Mouse (Mus musculus) myocyte (in vitro differentiated cells): ENCODE results near the gene Arhgef25. TPM values are rescaled to one million over a fixed set of nuclear protein-coding genes. Genes with fewer than 3 reads are reported as not detected.

Experiments used
- H3K27me3 ChIP-seq: one replicate; pipeline ENCODE4 v1.6.1; 2011; ENCODE audit not compliant: control insufficient read depth, insufficient read depth, insufficient read length
- H3K36me3 ChIP-seq: one replicate; pipeline ENCODE4 v1.6.1; 2011; ENCODE audit not compliant: control insufficient read depth, insufficient read depth
- H3K4me2 ChIP-seq: one replicate; pipeline ENCODE4 v1.6.1; 2011; ENCODE audit warnings: low read depth, control low read depth
- H3K4me3 ChIP-seq: one replicate; pipeline ENCODE4 v1.5.1; 2011; ENCODE audit warnings: mild to moderate bottlenecking, control low read depth, moderate library complexity
- H3K79me2 ChIP-seq: one replicate; pipeline ENCODE4 v1.6.1; 2011; ENCODE audit not compliant: control insufficient read depth, insufficient read depth
- H3ac ChIP-seq: one replicate; pipeline ENCODE4 v1.6.1; 2011; ENCODE audit not compliant: control insufficient read depth, insufficient read length
- CEBPB ChIP-seq: IDR thresholded peaks from 2 replicates; pipeline ENCODE4 v1.6.1; 2011; ENCODE audit warnings: mild to moderate bottlenecking, moderate library complexity; ENCODE audit not compliant: poor library complexity, insufficient read depth, severe bottlenecking
- E2F4 ChIP-seq: IDR thresholded peaks from one replicate; pipeline ENCODE4 v1.6.1; 2011; ENCODE audit warnings: mild to moderate bottlenecking, control low read depth, moderate library complexity; ENCODE audit not compliant: insufficient read depth
- MAX ChIP-seq: IDR thresholded peaks from one replicate; pipeline ENCODE4 v1.6.1; 2011; ENCODE audit warnings: low read depth, mild to moderate bottlenecking, control low read depth
- MYOD1 ChIP-seq, 3 experiments: IDR thresholded peaks; one replicate each; pipeline ENCODE4 v1.6.1; 2011; ENCODE audit warnings: control low read depth in 2 of 3, low read depth in 2 of 3, mild to moderate bottlenecking in 2 of 3, moderate library complexity in 1 of 3; ENCODE audit not compliant: insufficient read length in 2 of 3, control insufficient read depth in 1 of 3
- MYOG ChIP-seq, 3 experiments: IDR thresholded peaks; one replicate each; pipeline ENCODE4 v1.6.1; 2011; ENCODE audit warnings: control low read depth in 2 of 3, low read depth in 2 of 3, mild to moderate bottlenecking in 2 of 3; ENCODE audit not compliant: insufficient read length in 2 of 3, control insufficient read depth in 1 of 3, insufficient read depth in 1 of 3
- POLR2A ChIP-seq: IDR thresholded peaks from one replicate; pipeline ENCODE4 v1.6.1; 2011; ENCODE audit warnings: low read depth, mild to moderate bottlenecking, control low read depth, moderate library complexity; ENCODE audit not compliant: insufficient read length
- POLR2AphosphoS2 ChIP-seq: IDR thresholded peaks from one replicate; pipeline ENCODE4 v1.6.1; 2011; ENCODE audit warnings: low read depth, control low read depth; ENCODE audit not compliant: insufficient read length
- REST ChIP-seq: IDR thresholded peaks from one replicate; pipeline ENCODE4 v1.6.1; 2011; ENCODE audit warnings: mild to moderate bottlenecking, control low read depth, moderate library complexity; ENCODE audit not compliant: insufficient read depth, insufficient read length
- SRF ChIP-seq: IDR thresholded peaks from one replicate; pipeline ENCODE4 v1.6.1; 2011; ENCODE audit warnings: low read depth; ENCODE audit not compliant: control insufficient read depth, insufficient read length
- TCF12 ChIP-seq: IDR thresholded peaks from one replicate; pipeline ENCODE4 v1.6.1; 2011; ENCODE audit warnings: mild to moderate bottlenecking, control low read depth; ENCODE audit not compliant: poor library complexity, insufficient read depth, severe bottlenecking
- TCF3 ChIP-seq: IDR thresholded peaks from one replicate; pipeline ENCODE4 v1.6.1; 2011; ENCODE audit warnings: low read depth, control low read depth; ENCODE audit not compliant: insufficient read length
- USF1 ChIP-seq: IDR thresholded peaks from one replicate; pipeline ENCODE4 v1.6.1; 2011; ENCODE audit warnings: low read depth, mild to moderate bottlenecking, control low read depth, moderate library complexity
- polyA plus RNA-seq: library from polyadenylated mRNA; unstranded; fragments of >200 nt; fragmentation: generic; extraction: Trizol; gene quantifications from one replicate; pipeline ENCODE4 v1.2.1, GENCODE M21; 2012; ENCODE audit warnings: missing spikeins

Gene Arhgef25
- polyA plus RNA-seq, 1 experiment: 25.3 TPM

DNA sequence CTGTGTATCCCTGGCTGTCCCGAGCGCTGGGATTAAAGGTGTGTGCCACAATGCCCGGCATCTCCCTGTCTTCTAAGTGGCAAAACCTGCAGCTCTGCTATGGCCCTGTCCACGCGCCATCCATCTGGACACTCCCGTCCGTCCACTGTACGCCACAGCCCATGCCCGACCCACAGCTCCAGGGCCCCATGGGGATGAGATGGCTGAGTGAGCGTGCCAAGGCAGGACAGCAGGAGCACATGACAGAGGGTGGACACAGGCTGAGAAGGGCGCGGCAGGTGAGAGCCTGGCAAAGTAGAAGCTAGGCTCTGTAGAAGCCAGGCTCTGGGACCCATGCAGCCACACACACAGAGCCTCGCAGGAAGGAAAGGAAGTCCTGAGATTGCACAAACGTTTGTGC lies 41.9 kb upstream of the Arhgef25 start:
- peaks cover 48% of the 10 kb centered on the region for H3K27me3 ChIP-seq
- TF ChIP-seq MYOD1 (IDR thresholded peaks at IDR 0.05; ENCODE audit: control insufficient read depth in 1 of 3, insufficient read length in 2 of 3, low read depth in 2 of 3) (no peak), USF1 (no peak), TCF12 (no peak), MYOG (IDR thresholded peaks at IDR 0.05; ENCODE audit: control insufficient read depth in 1 of 3, insufficient read depth in 1 of 3, insufficient read length in 2 of 3, low read depth in 2 of 3) (no peak), E2F4 (no peak), REST (no peak), POLR2A (no peak), POLR2AphosphoS2 (no peak), TCF3 (no peak), CEBPB (no peak), MAX (no peak), SRF (no peak)
- H3ac ChIP-seq: no peak overlapping the region
- H3K79me2 ChIP-seq: no peaks in the 10 kb centered on the region
- no peak overlapping the region for H3K4me3 ChIP-seq
- no peaks in the 10 kb centered on the region for H3K36me3 ChIP-seq
- H3K4me2 ChIP-seq: no peak overlapping the region

DNA sequence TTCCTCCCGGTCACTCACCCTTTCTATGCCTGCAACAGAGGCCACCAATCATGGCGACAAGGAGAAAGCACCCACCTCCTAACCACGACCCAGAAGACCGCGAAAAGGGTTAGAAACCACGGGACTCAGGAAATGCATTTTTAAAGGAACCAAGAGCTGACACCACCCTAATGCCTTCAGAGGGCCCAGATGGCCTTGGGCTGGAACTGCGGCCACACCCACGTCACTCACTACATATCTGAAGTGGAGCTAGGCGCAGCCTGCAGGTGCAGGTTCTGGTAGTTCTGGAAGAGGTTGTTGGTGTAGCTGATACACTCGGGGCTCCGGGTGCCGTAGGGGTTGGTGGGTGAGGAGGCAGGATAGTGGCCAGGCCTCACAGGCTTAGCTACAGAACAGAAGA lies 40.8 kb upstream of the Arhgef25 start:
- H3K4me3 ChIP-seq: no peak overlapping the region
- H3K79me2 ChIP-seq: no peaks in the 10 kb centered on the region
- peaks cover 43% of the 10 kb centered on the region for H3K27me3 ChIP-seq
- no peaks in the 10 kb centered on the region for H3K36me3 ChIP-seq
- TF ChIP-seq POLR2A (no peak), POLR2AphosphoS2 (no peak), SRF (no peak), MYOD1 (IDR thresholded peaks at IDR 0.05; ENCODE audit: control insufficient read depth in 1 of 3, insufficient read length in 2 of 3, low read depth in 2 of 3) (no peak), E2F4 (no peak), REST (no peak), USF1 (no peak), TCF3 (no peak), MAX (no peak), MYOG (IDR thresholded peaks at IDR 0.05; ENCODE audit: control insufficient read depth in 1 of 3, insufficient read depth in 1 of 3, insufficient read length in 2 of 3, low read depth in 2 of 3) (no peak)
- no peak overlapping the region for H3ac ChIP-seq
- no peak overlapping the region for H3K4me2 ChIP-seq

DNA sequence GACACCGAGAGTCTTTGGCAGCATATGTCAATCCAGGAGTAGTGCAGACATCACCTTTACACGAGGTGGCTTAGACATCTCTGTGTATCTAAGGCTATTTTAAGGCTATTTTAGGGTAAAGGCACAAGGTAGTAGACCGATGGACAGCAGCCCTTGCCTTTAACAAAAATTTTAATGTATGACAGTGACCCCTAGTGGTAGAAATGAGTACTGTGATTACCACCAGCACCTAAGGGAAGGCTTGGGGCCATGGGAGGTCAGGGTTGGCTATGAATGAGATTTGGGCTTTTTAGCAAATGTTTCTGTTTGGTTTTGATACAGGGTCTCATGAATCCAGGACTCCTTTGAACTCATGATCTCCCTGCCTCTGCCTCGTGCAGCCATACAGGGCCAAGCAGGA lies 39.0 kb upstream of the Arhgef25 start:
- TF ChIP-seq E2F4: no peak
- TF ChIP-seq REST: no peak
- no peak for TF ChIP-seq MYOG (IDR thresholded peaks at IDR 0.05; ENCODE audit: control insufficient read depth in 1 of 3, insufficient read depth in 1 of 3, insufficient read length in 2 of 3, low read depth in 2 of 3)
- TF ChIP-seq POLR2A: no peak
- no peak for TF ChIP-seq TCF12
- no peak for TF ChIP-seq MYOD1 (IDR thresholded peaks at IDR 0.05; ENCODE audit: control insufficient read depth in 1 of 3, insufficient read length in 2 of 3, low read depth in 2 of 3)
- TF ChIP-seq POLR2AphosphoS2: no peak
- TF ChIP-seq SRF: no peak
- TF ChIP-seq TCF3: no peak
- TF ChIP-seq MAX: no peak
- TF ChIP-seq CEBPB: no peak
- no peak for TF ChIP-seq USF1
- Histone ChIP-seq H3K4me2 (no peak overlapping the region), H3K27me3 (peaks cover 38% of the 10 kb centered on the region), H3ac (no peak overlapping the region), H3K36me3 (no peaks in the 10 kb centered on the region), H3K4me3 (no peak overlapping the region), H3K79me2 (no peaks in the 10 kb centered on the region)

DNA sequence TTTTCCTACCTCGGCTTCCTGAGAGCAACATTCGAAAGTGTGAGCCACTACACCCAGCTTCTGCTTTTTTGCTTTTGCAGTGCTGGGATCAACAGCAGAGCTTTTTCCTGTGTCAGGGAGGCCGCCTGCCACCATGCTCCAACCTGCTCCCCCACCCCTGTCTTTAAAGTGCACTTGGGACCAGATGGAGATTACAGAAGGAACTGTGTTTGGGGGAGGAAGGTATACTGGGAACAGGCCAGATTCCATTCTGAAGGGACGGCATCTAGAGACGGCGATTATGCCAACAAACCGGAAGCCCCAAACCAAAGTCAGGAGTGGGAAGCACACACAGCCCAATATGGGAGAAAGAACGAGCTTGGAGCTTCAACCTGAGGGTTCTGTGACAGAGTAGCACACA lies 37.3 kb upstream of the Arhgef25 start:
- no peaks in the 10 kb centered on the region for H3K79me2 ChIP-seq
- no peak overlapping the region for H3K4me2 ChIP-seq
- H3K4me3 ChIP-seq: no peak overlapping the region
- TF ChIP-seq MAX (no peak), USF1 (no peak), SRF (no peak), MYOG (IDR thresholded peaks at IDR 0.05; ENCODE audit: control insufficient read depth in 1 of 3, insufficient read depth in 1 of 3, insufficient read length in 2 of 3, low read depth in 2 of 3) (no peak), TCF12 (no peak), POLR2AphosphoS2 (no peak), REST (no peak), E2F4 (no peak), CEBPB (no peak), TCF3 (no peak)
- H3K36me3 ChIP-seq: no peaks in the 10 kb centered on the region
- H3K27me3 ChIP-seq: peaks cover 28% of the 10 kb centered on the region
- no peak overlapping the region for H3ac ChIP-seq

DNA sequence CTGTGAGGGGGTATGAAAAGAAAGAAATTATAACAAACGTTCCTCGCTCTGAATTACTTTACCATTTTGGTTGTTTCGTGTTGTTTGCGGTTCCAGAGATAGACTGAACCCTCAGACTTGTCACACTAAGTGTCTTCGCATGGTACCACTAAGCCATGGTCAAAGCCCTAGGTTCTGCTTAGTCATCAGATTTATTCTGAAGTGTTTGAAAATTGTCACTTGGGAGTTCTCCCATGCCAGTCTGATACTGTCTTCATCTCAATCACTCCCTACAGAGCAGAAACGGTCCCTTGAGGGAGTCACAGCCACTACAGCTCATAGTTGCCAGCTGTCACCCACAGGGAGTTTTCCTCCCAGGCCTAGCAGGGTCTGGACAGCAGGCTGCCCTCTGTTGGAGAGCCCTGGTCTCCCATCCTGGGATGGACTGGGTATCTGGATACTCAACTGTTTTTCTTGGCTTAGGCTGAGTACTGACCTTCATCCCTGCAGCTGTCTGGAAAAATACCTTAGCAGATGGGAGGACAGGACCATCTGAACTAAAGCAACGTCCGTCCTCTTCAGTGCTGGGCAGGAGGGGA lies 36.5 kb upstream of the Arhgef25 start:
- Histone ChIP-seq H3K4me3 (no peak overlapping the region), H3K27me3 (peaks cover 21% of the 10 kb centered on the region), H3K79me2 (no peaks in the 10 kb centered on the region), H3K36me3 (no peaks in the 10 kb centered on the region), H3K4me2 (no peak overlapping the region), H3ac (no peak overlapping the region)
- TF ChIP-seq POLR2A (no peak), CEBPB (no peak), POLR2AphosphoS2 (no peak), E2F4 (no peak), USF1 (no peak), MYOD1 (IDR thresholded peaks at IDR 0.05; ENCODE audit: control insufficient read depth in 1 of 3, insufficient read length in 2 of 3, low read depth in 2 of 3) (peak in 2 of 3 experiments; percentile 40 to 46), MAX (no peak), TCF12 (no peak), MYOG (IDR thresholded peaks at IDR 0.05; ENCODE audit: control insufficient read depth in 1 of 3, insufficient read depth in 1 of 3, insufficient read length in 2 of 3, low read depth in 2 of 3) (peak in 1 of 3 experiments; percentile 68)
